Mouse (Mus musculus): ENCODE measurements at regions not wholly inside any gene's neighbourhood (a gene's known extent, or its start where the extent isn't known, plus 50 kb on each side); places are given as distances from the start of the nearest gene placed in this dataset.

- no peak for DNase-seq (ENCODE audit: low spot score, missing footprints)
- WGBS = 83% methylated on average over 7 of the region's 7 CpGs
- H3K27me3 ChIP-seq (ENCODE audit: control insufficient read depth, insufficient read depth, low read length) = no peaks in the 10 kb centered on the region
- H3K27ac ChIP-seq (ENCODE audit: low read depth, low read length) = no peak overlapping the region
- no peak overlapping the region for H3K4me3 ChIP-seq (ENCODE audit: low read depth, low read length)
- H3K4me2 ChIP-seq = no peak overlapping the region
- H3K4me1 ChIP-seq (ENCODE audit: control insufficient read depth, insufficient read depth, low read length) = no peaks in the 10 kb centered on the region
- ATAC-seq (ENCODE audit: low FRiP score) = no peak
- no peak overlapping the region for H3K9ac ChIP-seq (ENCODE audit: low read length)
- H3K36me3 ChIP-seq (ENCODE audit: control insufficient read depth, insufficient read depth, low read length) = no peaks in the 10 kb centered on the region
- H3K9me3 ChIP-seq (ENCODE audit: control insufficient read depth, low read length) = no peaks in the 10 kb centered on the region
Measured at GRCm38 (mm10) chr1:129138783-129139182, 134.3 kb upstream of the Thsd7b start.

GRCm38 (mm10) chr1:129106961-129107557 is 166.0 kb upstream of the Thsd7b start:
- no peak overlapping the region for H3K27ac ChIP-seq (ENCODE audit: low read depth, low read length)
- H3K27me3 ChIP-seq (ENCODE audit: control insufficient read depth, insufficient read depth, low read length) = no peaks in the 10 kb centered on the region
- H3K9me3 ChIP-seq (ENCODE audit: control insufficient read depth, low read length) = no peaks in the 10 kb centered on the region
- H3K9ac ChIP-seq (ENCODE audit: low read length) = no peak overlapping the region
- WGBS = 79% methylated on average over 1 of the region's 1 CpGs
- no peaks in the 10 kb centered on the region for H3K36me3 ChIP-seq (ENCODE audit: control insufficient read depth, insufficient read depth, low read length)
- no peak for DNase-seq (ENCODE audit: low spot score, missing footprints)
- H3K4me2 ChIP-seq = no peak overlapping the region
- no peaks in the 10 kb centered on the region for H3K4me1 ChIP-seq (ENCODE audit: control insufficient read depth, insufficient read depth, low read length)
- no peak for ATAC-seq (ENCODE audit: low FRiP score)
- H3K4me3 ChIP-seq (ENCODE audit: low read depth, low read length) = no peak overlapping the region

GRCm38 (mm10) chr1:129100997-129101396 is 172.1 kb upstream of the Thsd7b start:
- DNase-seq (ENCODE audit: low spot score, missing footprints) = no peak

GRCm38 (mm10) chr1:129078274-129078673 is 194.8 kb upstream of the Thsd7b start:
- H3K9ac ChIP-seq (ENCODE audit: low read length) = no peak overlapping the region
- no peak overlapping the region for H3K4me2 ChIP-seq
- WGBS = 68% methylated on average over 3 of the region's 3 CpGs
- no peaks in the 10 kb centered on the region for H3K27me3 ChIP-seq (ENCODE audit: control insufficient read depth, insufficient read depth, low read length)
- ATAC-seq (ENCODE audit: low FRiP score) (no peak), DNase-seq (ENCODE audit: low spot score, missing footprints) (no peak)
- no peaks in the 10 kb centered on the region for H3K36me3 ChIP-seq (ENCODE audit: control insufficient read depth, insufficient read depth, low read length)
- no peak overlapping the region for H3K27ac ChIP-seq (ENCODE audit: low read depth, low read length)
- no peaks in the 10 kb centered on the region for H3K9me3 ChIP-seq (ENCODE audit: control insufficient read depth, low read length)
- H3K4me1 ChIP-seq (ENCODE audit: control insufficient read depth, insufficient read depth, low read length) = no peaks in the 10 kb centered on the region
- no peak overlapping the region for H3K4me3 ChIP-seq (ENCODE audit: low read depth, low read length)

More at GRCm38 (mm10) chr1:129100997-129101396, 172.1 kb upstream of the Thsd7b start:
- H3K4me3 ChIP-seq (ENCODE audit: low read depth, low read length) = no peak overlapping the region
- WGBS = 86% methylated on average over 8 of the region's 8 CpGs
- H3K4me2 ChIP-seq = no peak overlapping the region
- H3K36me3 ChIP-seq (ENCODE audit: control insufficient read depth, insufficient read depth, low read length) = no peaks in the 10 kb centered on the region
- H3K9me3 ChIP-seq (ENCODE audit: control insufficient read depth, low read length) = no peaks in the 10 kb centered on the region
- H3K9ac ChIP-seq (ENCODE audit: low read length) = no peak overlapping the region
- H3K27ac ChIP-seq (ENCODE audit: low read depth, low read length) = no peak overlapping the region
- H3K27me3 ChIP-seq (ENCODE audit: control insufficient read depth, insufficient read depth, low read length) = no peaks in the 10 kb centered on the region
- ATAC-seq (ENCODE audit: low FRiP score) = no peak
- H3K4me1 ChIP-seq (ENCODE audit: control insufficient read depth, insufficient read depth, low read length) = no peaks in the 10 kb centered on the region

DNA sequence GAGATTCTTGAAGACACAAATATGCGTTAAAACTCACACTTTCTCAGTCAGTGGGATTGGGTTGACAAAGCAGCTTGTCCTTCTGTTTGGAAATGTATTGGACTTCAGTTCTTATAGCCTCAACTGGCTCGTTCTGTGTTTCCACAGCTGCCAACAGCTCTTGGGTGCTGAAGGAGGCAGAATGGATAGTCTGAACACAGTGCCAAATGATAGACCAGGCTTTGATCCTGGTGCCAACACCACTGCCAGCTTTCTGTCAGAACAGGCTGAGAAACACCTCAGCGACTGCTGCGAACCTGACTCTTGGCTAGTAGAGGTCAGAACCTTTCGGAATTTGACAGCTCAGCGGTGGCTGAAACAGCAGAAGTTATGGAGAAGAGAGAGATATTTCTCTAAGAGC is 215.9 kb upstream of the Thsd7b start:
- DNase-seq (ENCODE audit: low spot score, missing footprints) (no peak), ATAC-seq (ENCODE audit: low FRiP score) (no peak)
- Histone ChIP-seq H3K9ac (ENCODE audit: low read length) (no peak overlapping the region), H3K4me3 (ENCODE audit: low read depth, low read length) (no peak overlapping the region), H3K36me3 (ENCODE audit: control insufficient read depth, insufficient read depth, low read length) (no peaks in the 10 kb centered on the region), H3K9me3 (ENCODE audit: control insufficient read depth, low read length) (no peaks in the 10 kb centered on the region), H3K27me3 (ENCODE audit: control insufficient read depth, insufficient read depth, low read length) (no peaks in the 10 kb centered on the region), H3K4me1 (ENCODE audit: control insufficient read depth, insufficient read depth, low read length) (no peaks in the 10 kb centered on the region), H3K4me2 (no peak overlapping the region), H3K27ac (ENCODE audit: low read depth, low read length) (no peak overlapping the region)
- 80% methylated on average over 6 of the region's 6 CpGs for WGBS

DNA sequence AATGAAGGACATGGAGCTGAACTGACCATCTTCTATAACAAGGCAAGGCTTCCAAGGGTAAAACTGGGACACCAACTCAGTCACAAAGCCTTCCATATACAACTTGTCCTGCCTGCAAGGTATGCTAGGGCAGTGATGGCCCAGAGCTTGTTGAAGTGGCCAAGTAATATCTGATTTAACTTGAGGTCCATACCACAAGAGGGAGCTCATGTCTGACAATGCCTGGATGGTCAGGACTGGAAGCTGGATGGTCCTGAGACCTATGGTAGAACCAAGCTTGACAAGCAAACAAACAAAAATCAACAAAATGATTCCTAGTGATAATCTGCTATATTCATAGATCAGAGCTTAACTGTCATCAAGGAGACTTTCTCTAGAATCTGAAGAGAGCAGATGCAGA is 217.8 kb upstream of the Thsd7b start:
- Histone ChIP-seq H3K9ac (ENCODE audit: low read length) (no peak overlapping the region), H3K4me2 (no peak overlapping the region), H3K4me1 (ENCODE audit: control insufficient read depth, insufficient read depth, low read length) (no peaks in the 10 kb centered on the region), H3K27ac (ENCODE audit: low read depth, low read length) (no peak overlapping the region), H3K4me3 (ENCODE audit: low read depth, low read length) (no peak overlapping the region), H3K9me3 (ENCODE audit: control insufficient read depth, low read length) (no peaks in the 10 kb centered on the region), H3K27me3 (ENCODE audit: control insufficient read depth, insufficient read depth, low read length) (no peaks in the 10 kb centered on the region), H3K36me3 (ENCODE audit: control insufficient read depth, insufficient read depth, low read length) (no peaks in the 10 kb centered on the region)
- no peak for ATAC-seq (ENCODE audit: low FRiP score)
- DNase-seq (ENCODE audit: low spot score, missing footprints) = no peak

GRCm38 (mm10) chr1:129033707-129034106 is 239.4 kb upstream of the Thsd7b start:
- H3K4me3 ChIP-seq (ENCODE audit: low read depth, low read length) = no peak overlapping the region
- no peak overlapping the region for H3K27ac ChIP-seq (ENCODE audit: low read depth, low read length)
- no peak overlapping the region for H3K9ac ChIP-seq (ENCODE audit: low read length)
- no peak overlapping the region for H3K4me2 ChIP-seq
- no peak for ATAC-seq (ENCODE audit: low FRiP score)
- no peaks in the 10 kb centered on the region for H3K4me1 ChIP-seq (ENCODE audit: control insufficient read depth, insufficient read depth, low read length)
- H3K9me3 ChIP-seq (ENCODE audit: control insufficient read depth, low read length) = no peaks in the 10 kb centered on the region
- WGBS = 67% methylated on average over 5 of the region's 5 CpGs
- no peaks in the 10 kb centered on the region for H3K36me3 ChIP-seq (ENCODE audit: control insufficient read depth, insufficient read depth, low read length)
- H3K27me3 ChIP-seq (ENCODE audit: control insufficient read depth, insufficient read depth, low read length) = no peaks in the 10 kb centered on the region
- no peak for DNase-seq (ENCODE audit: low spot score, missing footprints)

GRCm38 (mm10) chr1:129005899-129006298 is 267.2 kb upstream of the Thsd7b start:
- 79% methylated on average over 1 of the region's 1 CpGs for WGBS
- H3K27ac ChIP-seq (ENCODE audit: low read depth, low read length) = no peak overlapping the region
- H3K4me2 ChIP-seq = no peak overlapping the region
- H3K27me3 ChIP-seq (ENCODE audit: control insufficient read depth, insufficient read depth, low read length) = no peaks in the 10 kb centered on the region
- DNase-seq (ENCODE audit: low spot score, missing footprints) = no peak
- H3K9ac ChIP-seq (ENCODE audit: low read length) = no peak overlapping the region
- H3K9me3 ChIP-seq (ENCODE audit: control insufficient read depth, low read length) = no peaks in the 10 kb centered on the region
- H3K36me3 ChIP-seq (ENCODE audit: control insufficient read depth, insufficient read depth, low read length) = no peaks in the 10 kb centered on the region
- H3K4me3 ChIP-seq (ENCODE audit: low read depth, low read length) = no peak overlapping the region
- H3K4me1 ChIP-seq (ENCODE audit: control insufficient read depth, insufficient read depth, low read length) = no peaks in the 10 kb centered on the region
- peak; percentile 30; the same call in 1 of the 2 replicates for ATAC-seq (ENCODE audit: low FRiP score)

DNA sequence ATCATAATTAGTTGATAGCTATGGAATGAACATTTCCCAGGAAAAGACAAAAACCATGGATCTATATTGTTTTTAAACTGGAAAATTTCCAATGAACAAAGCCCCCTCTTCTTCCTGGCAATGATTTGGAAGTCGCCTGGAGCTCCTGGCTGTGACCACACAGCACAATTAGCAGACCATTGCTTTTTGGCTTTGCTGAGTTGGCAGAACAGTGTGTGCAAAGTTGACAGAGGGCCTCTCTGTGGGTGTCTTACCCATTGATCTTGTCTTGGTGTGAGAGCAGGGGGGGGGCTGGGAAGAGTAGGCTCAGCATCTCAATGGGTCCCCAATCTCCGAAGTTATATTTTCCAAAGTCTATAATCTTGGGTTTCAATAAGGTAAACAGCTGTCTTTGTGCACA is 270.8 kb upstream of the Thsd7b start:
- no peaks in the 10 kb centered on the region for H3K4me1 ChIP-seq (ENCODE audit: control insufficient read depth, insufficient read depth, low read length)
- H3K9ac ChIP-seq (ENCODE audit: low read length) = no peak overlapping the region
- DNase-seq (ENCODE audit: low spot score, missing footprints) (no peak), ATAC-seq (ENCODE audit: low FRiP score) (no peak)
- no peaks in the 10 kb centered on the region for H3K36me3 ChIP-seq (ENCODE audit: control insufficient read depth, insufficient read depth, low read length)
- H3K4me2 ChIP-seq = no peak overlapping the region
- WGBS = 70% methylated on average over 2 of the region's 2 CpGs
- H3K27me3 ChIP-seq (ENCODE audit: control insufficient read depth, insufficient read depth, low read length) = no peaks in the 10 kb centered on the region
- H3K4me3 ChIP-seq (ENCODE audit: low read depth, low read length) = no peak overlapping the region
- no peaks in the 10 kb centered on the region for H3K9me3 ChIP-seq (ENCODE audit: control insufficient read depth, low read length)
- no peak overlapping the region for H3K27ac ChIP-seq (ENCODE audit: low read depth, low read length)

- no peak overlapping the region for H3K4me3 ChIP-seq (ENCODE audit: low read depth, low read length)
- H3K4me2 ChIP-seq = no peak overlapping the region
- no peak for ATAC-seq (ENCODE audit: low FRiP score)
- no peaks in the 10 kb centered on the region for H3K27me3 ChIP-seq (ENCODE audit: control insufficient read depth, insufficient read depth, low read length)
- H3K9me3 ChIP-seq (ENCODE audit: control insufficient read depth, low read length) = no peaks in the 10 kb centered on the region
- H3K36me3 ChIP-seq (ENCODE audit: control insufficient read depth, insufficient read depth, low read length) = no peaks in the 10 kb centered on the region
- H3K27ac ChIP-seq (ENCODE audit: low read depth, low read length) = no peak overlapping the region
- H3K9ac ChIP-seq (ENCODE audit: low read length) = no peak overlapping the region
- no peaks in the 10 kb centered on the region for H3K4me1 ChIP-seq (ENCODE audit: control insufficient read depth, insufficient read depth, low read length)
- no peak for DNase-seq (ENCODE audit: low spot score, missing footprints)
Measured at GRCm38 (mm10) chr1:129001766-129002165, 271.3 kb upstream of the Thsd7b start.

Measured in midbrain, embryonic 11.5 days (tissue).